Mouse (Mus musculus): ENCODE results near the gene Cstad.

GRCm38 (mm10) chr2:30590909-30591308, 3.9 kb upstream of the Cstad start:
- TF ChIP-seq CTCF (IDR thresholded peaks at IDR 0.05; ENCODE audit: low read depth, low read length) (no peak), POLR2A (IDR thresholded peaks at IDR 0.05; ENCODE audit: extremely low read depth, insufficient read depth, low read length) (no peak)
